Mouse (Mus musculus) midbrain, postnatal 0 days (tissue): Measurements from ENCODE around the gene Daam2. TPM values are rescaled to one million over a fixed set of nuclear protein-coding genes. Genes with fewer than 3 reads are reported as not detected.
A peak's percentile ranks its signal among the peaks of the same experiment; 100 is the strongest.

Source experiments
- ATAC-seq: fragments of 200-750 bp; cut with Nextera tagmentation; 2 replicates; pipeline ENCODE4 v1.8.0; 2017; ENCODE audit warnings: moderate number of reproducible peaks, mild to moderate bottlenecking, moderate TSS enrichment, moderate library complexity; ENCODE audit not compliant: low FRiP score
- DNase-seq: peaks from one replicate; pipeline ENCODE4 v3.0.0-alpha.2; 2015; ENCODE audit warnings: low spot score
- H3K27ac ChIP-seq: fragments of 300-500 bp; sonication (generic); 2 replicates; pipeline ENCODE4 v1.5.1; 2014; ENCODE audit warnings: low read depth, mild to moderate bottlenecking, low read length, mixed read lengths
- H3K27me3 ChIP-seq: fragments of 300-500 bp; sonication (generic); 2 replicates; pipeline ENCODE4 v1.6.1; 2014; ENCODE audit warnings: low read length, control low read depth, mixed read lengths; ENCODE audit not compliant: insufficient read depth
- H3K36me3 ChIP-seq: fragments of 300-500 bp; sonication (generic); 2 replicates; pipeline ENCODE4 v1.6.1; 2014; ENCODE audit warnings: low read length, control low read depth, mixed read lengths; ENCODE audit not compliant: insufficient read depth
- H3K4me1 ChIP-seq: fragments of 300-500 bp; sonication (generic); 2 replicates; pipeline ENCODE4 v1.6.1; 2014; ENCODE audit warnings: mild to moderate bottlenecking, control low read depth, antibody characterized with exemption, low read length, mixed read lengths; ENCODE audit not compliant: insufficient read depth
- H3K4me2 ChIP-seq: fragments of 300-500 bp; sonication (generic); 2 replicates; pipeline ENCODE4 v1.6.1; 2014; ENCODE audit warnings: low read depth, mild to moderate bottlenecking, low read length, mixed read lengths; ENCODE audit not compliant: poor library complexity, severe bottlenecking
- H3K4me3 ChIP-seq: fragments of 300-500 bp; sonication (generic); 2 replicates; pipeline ENCODE4 v1.5.1; 2014; ENCODE audit warnings: low read depth, mild to moderate bottlenecking, low read length, moderate library complexity
- H3K9ac ChIP-seq: fragments of 300-500 bp; sonication (generic); replicated peaks from 2 replicates; pipeline ENCODE4 v1.6.1; 2014; ENCODE audit warnings: mild to moderate bottlenecking, low read length, moderate library complexity, mixed read lengths; ENCODE audit not compliant: poor library complexity, severe bottlenecking
- H3K9me3 ChIP-seq: fragments of 300-500 bp; sonication (generic); 2 replicates; pipeline ENCODE4 v1.6.1; 2016; ENCODE audit warnings: low read length, control low read depth
- CTCF ChIP-seq: IDR thresholded peaks from 2 replicates; pipeline ENCODE4 v1.5.1; 2016; ENCODE audit warnings: antibody characterized with exemption, mild to moderate bottlenecking
- WGBS: fragments of 180-500 bp; shearing (Covaris S2); extraction: QIAGEN DNeasy Blood & Tissue Kit; methylation state at CpG from one replicate; pipeline ENCODE4 v1.1.7; 2014; 5-methylcytosine and 5-hydroxymethylcytosine counted together
- polyA plus RNA-seq: library from polyadenylated mRNA; unstranded; fragments of >200 nt; fragmentation: Nextera tagmentation; extraction: Ambion mirVana; gene quantifications from 2 replicates; pipeline ENCODE4 v1.2.1, GENCODE M21; 2015
- total RNA-seq: library from RNA; depleted of rRNA; stranded (reverse); fragments of >200 nt; gene quantifications from 2 replicates; pipeline ENCODE4 v1.2.3, GENCODE M21; 2014

Daam2 gene
- total and polyA plus RNA-seq, 2 experiments from 2014 or later, result 1.7 to 12.5 TPM

DNA sequence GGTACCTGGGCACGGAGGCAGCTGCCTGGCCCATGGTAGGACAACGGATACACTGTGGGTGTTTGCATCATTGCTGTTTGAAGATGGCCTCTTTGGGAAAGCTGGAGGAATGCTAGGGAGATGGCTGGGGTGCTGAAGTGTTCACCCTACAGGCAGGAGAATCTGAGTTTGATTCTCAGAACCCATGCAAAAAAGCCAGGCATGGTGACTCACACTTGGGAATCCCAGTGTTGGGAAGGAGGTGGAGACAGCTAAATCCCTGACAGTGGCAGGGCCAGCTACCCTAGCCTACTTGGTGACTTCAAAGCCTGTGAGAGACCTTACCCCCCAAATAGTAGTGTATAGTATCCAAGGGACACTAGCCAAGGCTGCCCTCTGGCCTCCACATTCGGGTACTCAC, 49.0 kb downstream of the Daam2 start:
- Histone ChIP-seq H3K36me3 (no peaks in the 10 kb centered on the region), H3K4me2 (no peak overlapping the region), H3K27ac (no peak overlapping the region), H3K9ac (no peak overlapping the region), H3K9me3 (no peaks in the 10 kb centered on the region), H3K27me3 (no peaks in the 10 kb centered on the region), H3K4me1 (no peaks in the 10 kb centered on the region), H3K4me3 (no peak overlapping the region)
- ATAC-seq, result no peak
- WGBS, result 93% methylated on average over 3 of the region's 3 CpGs
- no peak for TF ChIP-seq CTCF
- DNase-seq, result no peak

DNA sequence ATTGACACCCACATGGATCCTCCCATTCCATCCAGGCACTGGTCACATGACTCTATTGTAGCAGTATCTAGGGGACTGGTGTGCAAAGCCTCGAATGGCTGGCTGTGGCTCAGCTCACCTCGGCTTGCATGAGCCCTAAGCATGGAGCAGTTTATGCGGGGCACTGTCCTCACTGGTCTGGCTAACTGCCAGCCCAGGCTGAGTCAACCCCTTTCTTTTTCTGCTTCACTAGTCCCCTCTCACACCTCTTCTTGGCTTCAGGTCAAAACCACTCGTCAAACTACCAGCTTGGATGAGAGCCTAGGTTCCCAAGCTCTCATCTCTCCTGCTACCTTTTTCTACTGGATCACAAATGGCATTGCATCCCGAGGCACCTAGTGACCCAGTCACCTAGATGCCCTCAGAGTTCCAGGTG, 51.5 kb downstream of the Daam2 start:
- no peaks in the 10 kb centered on the region for H3K9me3 ChIP-seq
- WGBS, result 44% methylated on average over 5 of the region's 5 CpGs
- no peaks in the 10 kb centered on the region for H3K4me1 ChIP-seq
- ATAC-seq (no peak), DNase-seq (peak; percentile 78)
- no peaks in the 10 kb centered on the region for H3K27me3 ChIP-seq
- no peak overlapping the region for H3K4me2 ChIP-seq
- no peaks in the 10 kb centered on the region for H3K36me3 ChIP-seq
- no peak overlapping the region for H3K4me3 ChIP-seq
- no peak overlapping the region for H3K27ac ChIP-seq
- TF ChIP-seq CTCF, result no peak
- H3K9ac ChIP-seq, result no peak overlapping the region

DNA sequence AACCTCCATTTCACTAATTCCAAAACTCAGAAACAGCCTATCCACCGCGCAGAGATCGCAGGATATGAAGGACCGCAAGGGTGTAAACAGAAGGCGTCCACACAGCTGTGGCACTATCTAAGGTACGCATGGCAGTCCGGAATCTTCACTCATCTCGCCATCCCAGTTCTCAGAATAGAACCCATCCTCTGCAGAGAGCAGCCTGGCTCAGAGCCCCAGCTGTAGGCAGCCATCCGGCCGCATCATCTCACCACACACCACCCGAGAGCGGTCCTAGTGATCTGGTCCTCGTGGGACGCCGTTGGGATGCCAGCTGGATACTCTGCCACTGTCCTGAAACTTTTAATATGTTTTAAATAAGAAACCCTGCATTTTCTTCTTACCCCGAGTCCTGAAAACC, 54.7 kb downstream of the Daam2 start:
- Histone ChIP-seq H3K27ac (no peak overlapping the region), H3K4me1 (no peaks in the 10 kb centered on the region), H3K4me3 (no peak overlapping the region), H3K4me2 (no peak overlapping the region), H3K9ac (no peak overlapping the region), H3K27me3 (no peaks in the 10 kb centered on the region), H3K36me3 (no peaks in the 10 kb centered on the region), H3K9me3 (no peaks in the 10 kb centered on the region)
- WGBS, result 96% methylated on average over 16 of the region's 16 CpGs
- no peak for ATAC-seq
- no peak for TF ChIP-seq CTCF
- DNase-seq, result no peak

DNA sequence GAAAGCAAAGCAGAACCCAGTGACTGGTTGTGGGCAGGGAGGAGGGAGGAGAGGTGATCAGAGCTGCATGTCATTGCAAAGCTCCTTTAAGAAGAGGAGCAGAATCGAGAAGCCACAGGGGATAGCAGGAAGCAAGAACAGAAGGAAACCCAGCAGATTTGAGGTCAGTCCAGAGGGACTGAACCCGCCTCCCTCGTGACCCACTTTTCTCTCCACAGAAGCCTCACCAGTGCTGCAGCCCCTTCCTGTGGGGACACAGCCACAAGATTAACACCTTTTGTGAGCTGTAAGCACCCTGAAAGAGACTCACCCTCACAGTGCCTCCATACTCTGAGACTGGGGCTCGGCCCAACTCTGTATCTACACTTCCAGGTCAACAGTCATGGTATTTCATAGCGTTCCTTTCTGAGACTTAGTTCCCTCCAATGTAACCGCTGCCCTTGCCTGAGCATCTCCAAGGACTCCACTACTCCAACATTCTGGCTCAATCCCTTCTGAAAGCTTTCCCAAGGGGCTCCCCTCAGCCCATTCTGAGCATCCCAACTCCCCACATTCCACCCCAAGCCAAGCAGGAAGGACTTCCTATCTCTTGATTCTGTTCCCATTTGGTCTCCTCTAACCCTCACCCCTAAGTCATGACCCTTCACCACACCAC, 60.8 kb downstream of the Daam2 start:
- Histone ChIP-seq H3K4me2 (no peak overlapping the region), H3K4me3 (no peak overlapping the region), H3K27ac (no peak overlapping the region), H3K9ac (no peak overlapping the region), H3K36me3 (no peaks in the 10 kb centered on the region), H3K9me3 (no peaks in the 10 kb centered on the region), H3K27me3 (no peaks in the 10 kb centered on the region), H3K4me1 (no peaks in the 10 kb centered on the region)
- ATAC-seq (no peak), DNase-seq (no peak)
- WGBS, result 77% methylated on average over 6 of the region's 6 CpGs
- no peak for TF ChIP-seq CTCF

DNA sequence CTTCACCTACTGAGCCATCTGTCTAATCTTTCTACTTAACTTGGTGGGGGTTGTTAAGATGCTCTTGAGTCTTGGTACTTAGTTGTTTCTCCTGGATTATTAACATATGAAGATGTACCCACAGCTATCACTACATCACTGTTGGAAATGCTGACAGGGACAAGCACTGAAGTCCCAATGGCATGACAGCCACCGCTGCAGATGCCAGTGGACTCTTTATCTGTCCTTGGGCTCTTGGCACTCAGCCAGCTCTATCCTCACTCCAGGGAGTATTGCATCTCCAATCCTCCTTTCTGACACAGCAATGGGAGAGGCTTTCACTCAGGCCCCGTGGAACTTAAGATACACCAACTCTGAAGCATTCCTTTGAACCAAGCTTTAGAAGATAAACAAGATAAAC, 63.9 kb downstream of the Daam2 start:
- WGBS, result 45% methylated on average over 2 of the region's 2 CpGs
- no peak overlapping the region for H3K27ac ChIP-seq
- H3K9ac ChIP-seq, result no peak overlapping the region
- no peaks in the 10 kb centered on the region for H3K27me3 ChIP-seq
- H3K9me3 ChIP-seq, result no peaks in the 10 kb centered on the region
- TF ChIP-seq CTCF, result no peak
- DNase-seq, result no peak
- no peaks in the 10 kb centered on the region for H3K36me3 ChIP-seq
- no peak overlapping the region for H3K4me3 ChIP-seq
- no peak overlapping the region for H3K4me2 ChIP-seq
- H3K4me1 ChIP-seq, result no peaks in the 10 kb centered on the region
- no peak for ATAC-seq

DNA sequence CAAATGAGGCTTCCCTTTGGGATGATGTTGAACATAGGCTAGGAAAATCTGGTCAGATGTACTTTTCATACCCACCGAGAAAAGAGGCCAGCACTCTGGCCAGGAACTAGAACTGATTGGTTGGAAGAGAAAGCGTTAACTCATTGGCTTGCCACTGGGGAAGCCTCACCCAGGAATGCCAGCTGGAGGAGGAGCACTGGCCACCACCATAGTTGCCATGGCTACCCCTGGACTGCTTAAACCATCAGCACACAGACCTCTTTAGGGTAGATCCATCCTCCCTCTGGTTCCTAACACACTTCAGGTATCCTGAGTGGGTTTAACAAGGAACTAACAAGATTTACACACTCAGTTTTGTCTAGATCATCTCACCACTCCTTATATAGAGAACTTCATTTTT, 64.5 kb downstream of the Daam2 start:
- Histone ChIP-seq H3K36me3 (no peaks in the 10 kb centered on the region), H3K9me3 (no peaks in the 10 kb centered on the region), H3K4me3 (no peak overlapping the region), H3K27ac (no peak overlapping the region), H3K27me3 (no peaks in the 10 kb centered on the region), H3K4me1 (no peaks in the 10 kb centered on the region), H3K9ac (no peak overlapping the region), H3K4me2 (no peak overlapping the region)
- TF ChIP-seq CTCF, result no peak
- no peak for ATAC-seq
- peak; percentile 52 for DNase-seq
- WGBS, result 71% methylated on average over 2 of the region's 2 CpGs
